12 mouse cellular contexts compared by ENCODE assay signal in the genomic region with DNA sequence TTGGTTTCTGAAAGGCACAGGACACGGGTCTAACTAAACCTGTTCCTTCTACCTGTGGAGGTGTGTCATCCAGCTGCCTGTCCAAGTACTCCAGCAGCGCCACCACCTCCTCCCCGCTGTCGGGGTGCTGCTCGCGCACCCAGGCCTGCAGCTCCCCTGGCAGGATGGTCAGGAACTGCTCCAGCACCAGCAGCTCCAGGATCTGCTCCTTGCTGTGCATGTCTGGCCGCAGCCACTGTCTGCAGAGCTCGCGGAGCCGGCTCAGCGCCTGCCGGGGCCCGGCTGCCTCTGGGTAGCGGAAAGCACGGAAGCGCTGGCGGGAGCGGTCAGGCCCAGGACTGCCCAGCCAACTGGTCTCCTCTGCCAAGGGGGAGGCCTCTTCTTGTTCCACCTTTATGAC. TPM values are rescaled to one million over a fixed set of nuclear protein-coding genes. Genes with fewer than 3 reads are reported as not detected.
DNase-seq lines count a peak whose midpoint lies in the region; ATAC-seq lines count a peak whose summit lies in the region.
"Not testable (repeated sequence)": the region's sequence is repeated elsewhere in the genome, so short reads cannot be mapped to it uniquely, and the experiment has no call there.
"Had no signal": no experiment of that assay in that cellular context is flagged by ENCODE, and none has a peak within 500 bp of the region (broad histone marks: within the 10 kb centered on the region; RNA-seq: fewer than 3 reads in every experiment).

No protein-coding gene starts in this region.

- peaks cover 80% of the 10 kb centered on the region for H3K36me3 ChIP-seq in kidney, embryonic 15.5 days
- H3K36me3 ChIP-seq in midbrain, embryonic 11.5 days (ENCODE audit: control insufficient read depth, insufficient read depth, low read length), result peaks cover 23% of the 10 kb centered on the region
- H3K36me3 ChIP-seq in stomach, embryonic 16.5 days (ENCODE audit: control insufficient read depth, insufficient read depth, low read length), result peaks cover 35% of the 10 kb centered on the region

- H3K4me3 ChIP-seq in kidney, embryonic 15.5 days (replicated peaks); midbrain, embryonic 11.5 days (ENCODE audit: low read depth, low read length); stomach, embryonic 16.5 days (replicated peaks; ENCODE audit: low read length): not testable (repeated sequence)

- not testable (repeated sequence) for H3K4me1 ChIP-seq in kidney, embryonic 15.5 days; midbrain, embryonic 11.5 days (ENCODE audit: control insufficient read depth, insufficient read depth, low read length); stomach, embryonic 16.5 days (ENCODE audit: control insufficient read depth, insufficient read depth, low read length)

- not testable (repeated sequence) for H3K9me3 ChIP-seq in kidney, embryonic 15.5 days (replicated peaks); midbrain, embryonic 11.5 days (ENCODE audit: control insufficient read depth, low read length); stomach, embryonic 16.5 days (replicated peaks; ENCODE audit: control insufficient read depth, low read length)

- not testable (repeated sequence) for H3K27me3 ChIP-seq in kidney, embryonic 15.5 days; midbrain, embryonic 11.5 days (ENCODE audit: control insufficient read depth, insufficient read depth, low read length); stomach, embryonic 16.5 days (ENCODE audit: control insufficient read depth, insufficient read depth, low read length)

- peak; percentile 78 for ATAC-seq in kidney, embryonic 15.5 days (replicated peaks; ENCODE audit: low FRiP score)
- ATAC-seq in midbrain, embryonic 11.5 days (ENCODE audit: low FRiP score), result peak; percentile 71
- ATAC-seq in stomach, embryonic 16.5 days (ENCODE audit: insufficient read depth, low FRiP score), result peak; percentile 29; the same call in 1 of the 2 replicates

- intact Hi-C loops in left cerebral cortex, postnatal 4 days (cut with DNase I), result not testable (repeated sequence)

- not testable (repeated sequence) for H3K9ac ChIP-seq in kidney, embryonic 15.5 days; midbrain, embryonic 11.5 days (ENCODE audit: low read length); stomach, embryonic 16.5 days (ENCODE audit: low read length)

- WGBS in kidney, embryonic 15.5 days, result 97% methylated on average over 18 of the region's 18 CpGs
- 95% methylated on average over 15 of the region's 18 CpGs for WGBS in midbrain, embryonic 11.5 days
- WGBS in stomach, embryonic 16.5 days, result 93% methylated on average over 6 of the region's 18 CpGs

- DNase-seq in adrenal gland, adult 8-10 months, result peak; percentile 32
- DNase-seq in cerebellum, postnatal 14 days, result peak; percentile 27 to 33
- peak; percentile 17 for DNase-seq in gastrocnemius, postnatal 10 days
- peak; percentile 35 for DNase-seq in heart, postnatal 4 days
- peak; percentile 11 for DNase-seq in left cerebral cortex, postnatal 4 days
- not testable (repeated sequence) for DNase-seq in midbrain, embryonic 11.5 days (ENCODE audit: low spot score, missing footprints)

- not testable (repeated sequence) for H3K4me2 ChIP-seq in kidney, embryonic 15.5 days; midbrain, embryonic 11.5 days; stomach, embryonic 16.5 days (ENCODE audit: low read depth, low read length)

- H3K27ac ChIP-seq in kidney, embryonic 15.5 days; midbrain, embryonic 11.5 days (ENCODE audit: low read depth, low read length); stomach, embryonic 16.5 days (ENCODE audit: low read length): not testable (repeated sequence)

RNA-seq across cellular contexts. Expression of gene Zkscan3, which starts 6.5 kb away (rescaled TPM):
- 10 to 100 TPM; 55.7 to 74.1 (median 68.0) TPM for total RNA-seq in adrenal gland, adult 8-10 months (2022)
- total RNA-seq in gastrocnemius, postnatal 10 days (2021), result 10 to 100 TPM; 16.6 to 22.1 TPM
- 10 to 100 TPM; 37.9 to 43.5 TPM for total RNA-seq in heart, postnatal 4 days (2021)
- 82.5 and 84.2 TPM in 2 replicates for polyA plus RNA-seq in kidney, embryonic 15.5 days (2015; fragmentation: Nextera tagmentation; extraction: Ambion mirVana)
- 10 to 100 TPM; 49.4 to 56.1 TPM for total RNA-seq in left cerebral cortex, postnatal 4 days (2021)
- polyA plus RNA-seq in midbrain, embryonic 11.5 days (2014; fragmentation: Nextera tagmentation; extraction: Ambion mirVana), result 85.4 and 85.9 TPM in 2 replicates
- 66.8 and 73.7 TPM in 2 replicates for polyA plus RNA-seq in stomach, embryonic 16.5 days (2015; fragmentation: Nextera tagmentation; extraction: Ambion mirVana)

RNA-seq across cellular contexts. Expression of gene Zscan12, which starts 33.4 kb away (rescaled TPM):
- 10 to 100 TPM in 3 of 4 experiments, 1 to 10 TPM in 1; 9.6 to 12.8 (median 11.1) TPM for total RNA-seq in adrenal gland, adult 8-10 months (2022)
- 1 to 10 TPM; 6.2 to 6.3 TPM for total RNA-seq in gastrocnemius, postnatal 10 days (2021)
- total RNA-seq in heart, postnatal 4 days (2021), result 1 to 10 TPM; 6.6 to 7.5 TPM
- 12.4 and 12.7 TPM in 2 replicates for polyA plus RNA-seq in kidney, embryonic 15.5 days (2015; fragmentation: Nextera tagmentation; extraction: Ambion mirVana)
- 10 to 100 TPM; 11.0 to 11.3 TPM for total RNA-seq in left cerebral cortex, postnatal 4 days (2021)
- polyA plus RNA-seq in midbrain, embryonic 11.5 days (2014; fragmentation: Nextera tagmentation; extraction: Ambion mirVana), result 20.3 and 21.8 TPM in 2 replicates
- polyA plus RNA-seq in stomach, embryonic 16.5 days (2015; fragmentation: Nextera tagmentation; extraction: Ambion mirVana), result 8.6 and 9.6 TPM in 2 replicates

RNA-seq across cellular contexts. Expression of gene Pgbd1, which starts 44.8 kb away (rescaled TPM):
- total RNA-seq in adrenal gland, adult 8-10 months (2022), result 1 to 10 TPM in 2 of 4 experiments, under 1 TPM in 2; 0.75 to 1.9 (median 1.1) TPM
- under 1 TPM; 0.16 to 0.50 TPM for total RNA-seq in gastrocnemius, postnatal 10 days (2021)
- total RNA-seq in heart, postnatal 4 days (2021), result under 1 TPM; 0.61 to 0.71 TPM
- 3.6 and 3.9 TPM in 2 replicates for polyA plus RNA-seq in kidney, embryonic 15.5 days (2015; fragmentation: Nextera tagmentation; extraction: Ambion mirVana)
- 1 to 10 TPM; 1.3 to 2.2 TPM for total RNA-seq in left cerebral cortex, postnatal 4 days (2021)
- 6.6 and 7.6 TPM in 2 replicates for polyA plus RNA-seq in midbrain, embryonic 11.5 days (2014; fragmentation: Nextera tagmentation; extraction: Ambion mirVana)
- 2.3 and 2.4 TPM in 2 replicates for polyA plus RNA-seq in stomach, embryonic 16.5 days (2015; fragmentation: Nextera tagmentation; extraction: Ambion mirVana)

RNA-seq across cellular contexts. Expression of gene Olfr1367, which starts 49.3 kb away (rescaled TPM):
- total RNA-seq in adrenal gland, adult 8-10 months (2022), result not detected
- not detected for total RNA-seq in gastrocnemius, postnatal 10 days (2021)
- total RNA-seq in heart, postnatal 4 days (2021), result not detected
- not detected in 2 replicates for polyA plus RNA-seq in kidney, embryonic 15.5 days (2015; fragmentation: Nextera tagmentation; extraction: Ambion mirVana)
- not detected for total RNA-seq in left cerebral cortex, postnatal 4 days (2021)
- not detected in 2 replicates for polyA plus RNA-seq in midbrain, embryonic 11.5 days (2014; fragmentation: Nextera tagmentation; extraction: Ambion mirVana)
- polyA plus RNA-seq in stomach, embryonic 16.5 days (2015; fragmentation: Nextera tagmentation; extraction: Ambion mirVana), result not detected in 2 replicates
- total RNA-seq: gastrocnemius, adult 8-10 months; left cerebral cortex, postnatal 25 days had no signal
- polyA plus RNA-seq: neural tube, embryonic 11.5 days; small intestine, adult 2 months had no signal

RNA-seq across cellular contexts. Expression of gene Zscan26, which starts 57.5 kb away (rescaled TPM):
- total RNA-seq in adrenal gland, adult 8-10 months (2022), result 10 to 100 TPM; 41.9 to 57.9 (median 51.1) TPM
- 10 to 100 TPM; 10.9 to 15.4 TPM for total RNA-seq in gastrocnemius, postnatal 10 days (2021)
- 10 to 100 TPM; 17.7 to 19.1 TPM for total RNA-seq in heart, postnatal 4 days (2021)
- polyA plus RNA-seq in kidney, embryonic 15.5 days (2015; fragmentation: Nextera tagmentation; extraction: Ambion mirVana), result 32.6 and 37.0 TPM in 2 replicates
- total RNA-seq in left cerebral cortex, postnatal 4 days (2021), result 10 to 100 TPM; 27.0 to 28.7 TPM
- polyA plus RNA-seq in midbrain, embryonic 11.5 days (2014; fragmentation: Nextera tagmentation; extraction: Ambion mirVana), result 14.6 and 16.4 TPM in 2 replicates
- polyA plus RNA-seq in stomach, embryonic 16.5 days (2015; fragmentation: Nextera tagmentation; extraction: Ambion mirVana), result 27.1 and 30.3 TPM in 2 replicates
